Mouse (Mus musculus) liver, postnatal 0 days (tissue): ENCODE results near the gene Sec24d. TPM values are rescaled to one million over a fixed set of nuclear protein-coding genes. Genes with fewer than 3 reads are reported as not detected.

Source experiments
- ATAC-seq: fragments of 200-750 bp; cut with Nextera tagmentation; 2 replicates; pipeline ENCODE4 v1.8.0; 2017; ENCODE audit warnings: mild to moderate bottlenecking, moderate library complexity
- DNase-seq: peaks from one replicate; pipeline ENCODE4 v3.0.0-alpha.2; 2016
- H3K27ac ChIP-seq: fragments of 300-500 bp; sonication (generic); 2 replicates; pipeline ENCODE4 v1.5.1; 2014; ENCODE audit warnings: antibody characterized with exemption, moderate library complexity, mild to moderate bottlenecking, low read depth
- H3K27me3 ChIP-seq: fragments of 300-500 bp; sonication (generic); 2 replicates; pipeline ENCODE4 v1.6.1; 2014; ENCODE audit warnings: low read length, control low read depth, mixed read lengths; ENCODE audit not compliant: insufficient read depth
- H3K36me3 ChIP-seq: fragments of 300-500 bp; sonication (generic); replicated peaks from 2 replicates; pipeline ENCODE4 v1.6.1; 2014; ENCODE audit warnings: mild to moderate bottlenecking, control low read depth, low read length, moderate library complexity, mixed read lengths; ENCODE audit not compliant: insufficient read depth
- H3K4me1 ChIP-seq: fragments of 300-500 bp; sonication (generic); 2 replicates; pipeline ENCODE4 v1.6.1; 2014; ENCODE audit warnings: antibody characterized with exemption, mild to moderate bottlenecking, control low read depth; ENCODE audit not compliant: insufficient read depth
- H3K4me2 ChIP-seq: fragments of 300-500 bp; sonication (generic); 2 replicates; pipeline ENCODE4 v1.6.1; 2014; ENCODE audit warnings: low read depth, mild to moderate bottlenecking, low read length, moderate library complexity, mixed read lengths
- H3K4me3 ChIP-seq: fragments of 300-500 bp; sonication (generic); 2 replicates; pipeline ENCODE4 v1.5.1; 2014; ENCODE audit warnings: low read depth, low read length
- H3K9ac ChIP-seq: fragments of 300-500 bp; sonication (generic); replicated peaks from 2 replicates; pipeline ENCODE4 v1.6.1; 2014; ENCODE audit warnings: mild to moderate bottlenecking, moderate library complexity
- H3K9me3 ChIP-seq: fragments of 300-500 bp; sonication (generic); 2 replicates; pipeline ENCODE4 v1.6.1; 2016; ENCODE audit warnings: mild to moderate bottlenecking, control low read depth, low read length, mixed read lengths
- CTCF ChIP-seq: sonication (generic); IDR thresholded peaks from 2 replicates; pipeline ENCODE4 v1.5.1; 2016; ENCODE audit warnings: antibody characterized with exemption, low read depth
- EP300 ChIP-seq: IDR thresholded peaks from 2 replicates; pipeline ENCODE4 v1.6.1; 2016; ENCODE audit warnings: antibody characterized with exemption, low read depth, mild to moderate bottlenecking
- WGBS: fragments of 180-500 bp; shearing (Covaris S2); extraction: QIAGEN DNeasy Blood & Tissue Kit; methylation state at CpG from one replicate; pipeline ENCODE4 v1.1.7; 2014; ENCODE audit not compliant: insufficient replicate concordance; 5-methylcytosine and 5-hydroxymethylcytosine counted together
- polyA plus RNA-seq: library from polyadenylated mRNA; unstranded; fragments of >200 nt; fragmentation: Nextera tagmentation; extraction: Ambion mirVana; gene quantifications from 2 replicates; pipeline ENCODE4 v1.2.1, GENCODE M21; 2015

Gene Sec24d
- polyA plus RNA-seq, 1 experiment from 2014 or later = 18.5 TPM

GRCm38 (mm10) chr3:123332330-123333054 is 65.2 kb downstream of the Sec24d start:
- TF ChIP-seq CTCF = no peak
- TF ChIP-seq EP300 = no peak
- no peak overlapping the region for H3K4me2 ChIP-seq
- peaks cover 15% of the 10 kb centered on the region; the same call in 1 of the 2 replicates for H3K36me3 ChIP-seq
- ATAC-seq (no peak; the same call in 1 of the 2 replicates), DNase-seq (no peak)
- no peaks in the 10 kb centered on the region for H3K9me3 ChIP-seq
- H3K9ac ChIP-seq = no peak overlapping the region
- no peaks in the 10 kb centered on the region for H3K27me3 ChIP-seq
- no peak overlapping the region for H3K4me3 ChIP-seq
- WGBS = 73% methylated on average over 2 of the region's 2 CpGs
- H3K27ac ChIP-seq = peak overlapping the region; percentile 62
- H3K4me1 ChIP-seq = peaks cover 15% of the 10 kb centered on the region

- TF ChIP-seq EP300 = no peak
- TF ChIP-seq CTCF = no peak
- H3K27me3 ChIP-seq = no peaks in the 10 kb centered on the region
- H3K4me3 ChIP-seq = no peak overlapping the region
- 23% methylated on average over 4 of the region's 4 CpGs for WGBS
- H3K36me3 ChIP-seq = peaks cover 18% of the 10 kb centered on the region; the same call in 1 of the 2 replicates
- H3K9ac ChIP-seq = no peak overlapping the region
- H3K4me2 ChIP-seq = no peak overlapping the region
- ATAC-seq (peak; percentile 91), DNase-seq (peak; percentile 73)
- H3K4me1 ChIP-seq = peaks cover 15% of the 10 kb centered on the region
- H3K27ac ChIP-seq = peak overlapping the region; percentile 62
- no peaks in the 10 kb centered on the region for H3K9me3 ChIP-seq
Observed at GRCm38 (mm10) chr3:123333055-123333424, 65.8 kb downstream of the Sec24d start.

- H3K4me1 ChIP-seq = peaks cover 15% of the 10 kb centered on the region
- H3K36me3 ChIP-seq = peaks cover 15% of the 10 kb centered on the region
- ATAC-seq = no peak
- no peak overlapping the region for H3K4me2 ChIP-seq
- DNase-seq = no peak
- H3K9me3 ChIP-seq = no peaks in the 10 kb centered on the region
- no peak overlapping the region for H3K27ac ChIP-seq
- no peak overlapping the region for H3K9ac ChIP-seq
- TF ChIP-seq EP300 (no peak), CTCF (no peak)
- no peak overlapping the region for H3K4me3 ChIP-seq
- no peaks in the 10 kb centered on the region for H3K27me3 ChIP-seq
- 40% methylated on average over 7 of the region's 7 CpGs for WGBS
Observed at GRCm38 (mm10) chr3:123334947-123335346, 67.7 kb downstream of the Sec24d start.

GRCm38 (mm10) chr3:123335480-123335879 is 68.2 kb downstream of the Sec24d start:
- ATAC-seq = no peak
- TF ChIP-seq CTCF (no peak), EP300 (no peak)
- Histone ChIP-seq H3K9ac (no peak overlapping the region), H3K4me2 (no peak overlapping the region), H3K4me3 (no peak overlapping the region), H3K27ac (no peak overlapping the region), H3K27me3 (no peaks in the 10 kb centered on the region), H3K36me3 (peaks cover 15% of the 10 kb centered on the region), H3K9me3 (no peaks in the 10 kb centered on the region), H3K4me1 (peaks cover 15% of the 10 kb centered on the region)
- DNase-seq = no peak
- 57% methylated on average over 3 of the region's 3 CpGs for WGBS

DNA sequence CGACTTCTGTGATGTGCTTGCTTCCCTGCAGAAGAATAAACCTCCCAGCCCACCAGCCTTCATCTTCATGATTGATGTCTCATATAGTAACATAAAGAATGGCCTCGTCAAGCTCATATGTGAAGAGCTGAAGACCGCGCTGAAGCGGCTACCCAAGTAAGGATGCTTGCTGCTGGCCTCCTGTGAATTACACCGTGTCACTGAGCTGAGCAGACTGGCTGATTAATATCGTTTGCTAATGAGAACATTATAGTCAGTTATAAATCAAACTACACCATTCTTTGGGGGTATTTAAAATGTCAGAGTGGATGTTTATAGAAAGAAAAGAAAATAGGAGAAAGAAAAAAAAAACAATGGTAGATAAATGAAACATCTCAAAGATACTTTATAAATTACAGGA is 69.2 kb downstream of the Sec24d start:
- Histone ChIP-seq H3K9me3 (no peaks in the 10 kb centered on the region), H3K36me3 (peaks cover 15% of the 10 kb centered on the region), H3K4me1 (peaks cover 15% of the 10 kb centered on the region), H3K27ac (no peak overlapping the region), H3K27me3 (no peaks in the 10 kb centered on the region), H3K9ac (no peak overlapping the region), H3K4me2 (no peak overlapping the region), H3K4me3 (no peak overlapping the region)
- 79% methylated on average over 7 of the region's 7 CpGs for WGBS
- ATAC-seq (no peak), DNase-seq (no peak)
- TF ChIP-seq CTCF (no peak), EP300 (no peak)

DNA sequence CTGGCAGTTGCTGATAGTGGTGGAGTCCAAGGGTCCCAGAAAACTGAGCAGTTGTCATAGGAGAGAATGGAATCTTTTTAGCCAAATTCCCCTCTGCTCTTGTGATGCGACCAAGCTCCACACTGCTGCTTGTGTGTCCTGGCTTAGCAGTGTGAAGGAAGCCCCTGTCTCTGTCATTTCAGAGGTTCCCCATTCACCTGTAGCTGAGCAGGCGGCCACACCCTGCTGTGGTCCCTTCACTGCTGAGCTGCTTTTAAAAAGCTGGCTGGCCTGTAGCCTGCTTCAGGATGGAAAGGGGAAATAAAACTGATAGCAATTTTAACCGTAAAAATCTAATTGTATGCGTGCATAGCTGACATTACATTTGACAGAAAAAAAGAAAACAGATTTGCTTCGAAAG is 69.7 kb downstream of the Sec24d start:
- Histone ChIP-seq H3K9me3 (no peaks in the 10 kb centered on the region), H3K27me3 (no peaks in the 10 kb centered on the region), H3K27ac (no peak overlapping the region), H3K4me3 (no peak overlapping the region), H3K36me3 (peaks cover 15% of the 10 kb centered on the region), H3K9ac (no peak overlapping the region), H3K4me1 (peaks cover 15% of the 10 kb centered on the region), H3K4me2 (no peak overlapping the region)
- no peak for ATAC-seq
- TF ChIP-seq EP300 = no peak
- TF ChIP-seq CTCF = no peak
- DNase-seq = no peak
- 66% methylated on average over 5 of the region's 5 CpGs for WGBS
